Mouse (Mus musculus) thymus, postnatal 10 days (tissue): ENCODE data around the gene Pip4k2c.
"Not testable (repeated sequence)": the region's sequence is repeated elsewhere in the genome, so short reads cannot be mapped to it uniquely, and the experiment has no call there.

ENCODE experiments used
- DNase-seq, 2 experiments: peaks; one replicate each; pipeline ENCODE4 v3.0.0; 2021; ENCODE audit warnings: low spot score in 2 of 2

Pip4k2c gene

GRCm38 (mm10) chr10:127170837-127171272 lies 40.5 kb downstream of the Pip4k2c start:
- DNase-seq: peak; percentile 78 to 89

- no peak for DNase-seq
Observed at GRCm38 (mm10) chr10:127170002-127170401, 41.4 kb downstream of the Pip4k2c start.

GRCm38 (mm10) chr10:127167614-127168192 lies 43.7 kb downstream of the Pip4k2c start:
- DNase-seq: no peak

GRCm38 (mm10) chr10:127166771-127167613 lies 44.4 kb downstream of the Pip4k2c start:
- DNase-seq: no peak

GRCm38 (mm10) chr10:127166404-127166715 lies 45.0 kb downstream of the Pip4k2c start:
- no peak for DNase-seq

GRCm38 (mm10) chr10:127165654-127166403 lies 45.6 kb downstream of the Pip4k2c start:
- DNase-seq: peak; percentile 65 to 66

- DNase-seq: peak in 1 of 2 experiments; percentile 67
Observed at GRCm38 (mm10) chr10:127165354-127165653, 46.1 kb downstream of the Pip4k2c start.

- peak in 1 of 2 experiments; percentile 79 for DNase-seq
Observed at GRCm38 (mm10) chr10:127164631-127165353, 46.6 kb downstream of the Pip4k2c start, which contains the start of gene B4galnt1. B4galnt1 (plus strand) TSS chr10:127165225.

GRCm38 (mm10) chr10:127164190-127164589 lies 47.2 kb downstream of the Pip4k2c start:
- DNase-seq: no peak

- DNase-seq: peak; percentile 57 to 63
Observed at GRCm38 (mm10) chr10:127162771-127163261, 48.6 kb downstream of the Pip4k2c start.

GRCm38 (mm10) chr10:127160728-127161127 lies 50.7 kb downstream of the Pip4k2c start:
- DNase-seq: no peak

GRCm38 (mm10) chr10:127160081-127160480 lies 51.3 kb downstream of the Pip4k2c start:
- DNase-seq: no peak

GRCm38 (mm10) chr10:127158471-127158870 lies 52.9 kb downstream of the Pip4k2c start:
- no peak for DNase-seq

- DNase-seq: no peak
Observed at GRCm38 (mm10) chr10:127156511-127156910, 54.9 kb downstream of the Pip4k2c start.

GRCm38 (mm10) chr10:127156089-127156488 lies 55.3 kb downstream of the Pip4k2c start:
- DNase-seq: no peak

- DNase-seq: no peak
Observed at GRCm38 (mm10) chr10:127154652-127155051, 56.7 kb downstream of the Pip4k2c start.

- DNase-seq: no peak
Observed at GRCm38 (mm10) chr10:127154241-127154640, 57.1 kb downstream of the Pip4k2c start.

GRCm38 (mm10) chr10:127153323-127153722 lies 58.1 kb downstream of the Pip4k2c start:
- DNase-seq: no peak

- DNase-seq: not testable (repeated sequence)
Observed at GRCm38 (mm10) chr10:127152556-127152955, 58.8 kb downstream of the Pip4k2c start.

- DNase-seq: not testable (repeated sequence)
Observed at GRCm38 (mm10) chr10:127151233-127151632, 60.2 kb downstream of the Pip4k2c start.

- no peak for DNase-seq
Observed at GRCm38 (mm10) chr10:127150471-127150872, 60.9 kb downstream of the Pip4k2c start.

- no peak for DNase-seq
Observed at GRCm38 (mm10) chr10:127147135-127147534, 64.2 kb downstream of the Pip4k2c start.
